Mouse (Mus musculus): ENCODE results near the gene Prl7a2. TPM values are rescaled to one million over a fixed set of nuclear protein-coding genes. Genes with fewer than 3 reads are reported as not detected.

The Prl7a2 gene
- not detected in 2 replicates for total RNA-seq (2017)

- ATAC-seq (replicated peaks in 1 of 2; ENCODE audit: insufficient read depth in 1 of 2, low FRiP score in 2 of 2, low TSS enrichment in 1 of 2, low read depth in 1 of 2, poor library complexity in 2 of 2, severe bottlenecking in 2 of 2) = no peak
Measured at GRCm38 (mm10) chr13:27667936-27668335, at the start of gene Prl7a2. Gene Prl7a2, minus strand, starts transcription at chr13:27668036.

- ATAC-seq (replicated peaks in 1 of 2; ENCODE audit: insufficient read depth in 1 of 2, low FRiP score in 2 of 2, low TSS enrichment in 1 of 2, low read depth in 1 of 2, poor library complexity in 2 of 2, severe bottlenecking in 2 of 2) = no peak
Measured at GRCm38 (mm10) chr13:27716636-27717035, 48.8 kb upstream of the Prl7a2 start, which contains the start of gene Prl7d1. Gene Prl7d1, minus strand, starts transcription at chr13:27716736.

- ATAC-seq (replicated peaks in 1 of 2; ENCODE audit: insufficient read depth in 1 of 2, low FRiP score in 2 of 2, low TSS enrichment in 1 of 2, low read depth in 1 of 2, poor library complexity in 2 of 2, severe bottlenecking in 2 of 2) = no peak
Measured at GRCm38 (mm10) chr13:27706521-27706920, 38.7 kb upstream of the Prl7a2 start.

GRCm38 (mm10) chr13:27660747-27661146 is 7.1 kb downstream of the Prl7a2 start:
- ATAC-seq (replicated peaks in 1 of 2; ENCODE audit: insufficient read depth in 1 of 2, low FRiP score in 2 of 2, low TSS enrichment in 1 of 2, low read depth in 1 of 2, poor library complexity in 2 of 2, severe bottlenecking in 2 of 2) = no peak

- no peak for ATAC-seq (replicated peaks in 1 of 2; ENCODE audit: insufficient read depth in 1 of 2, low FRiP score in 2 of 2, low TSS enrichment in 1 of 2, low read depth in 1 of 2, poor library complexity in 2 of 2, severe bottlenecking in 2 of 2)
Measured at GRCm38 (mm10) chr13:27642393-27642792, 25.4 kb downstream of the Prl7a2 start, which contains the start of gene Prl7a1. Gene Prl7a1, minus strand, starts transcription at chr13:27642493.

GRCm38 (mm10) chr13:27610482-27610881 is 57.4 kb downstream of the Prl7a2 start, which contains the start of gene Prl7b1:
Gene Prl7b1, minus strand, starts transcription at chr13:27610582.
- no peak for ATAC-seq (replicated peaks in 1 of 2; ENCODE audit: insufficient read depth in 1 of 2, low FRiP score in 2 of 2, low TSS enrichment in 1 of 2, low read depth in 1 of 2, poor library complexity in 2 of 2, severe bottlenecking in 2 of 2)

Other genes starting within 250 kb of the Prl7a2 start
- gene Prl8a6, start 229.3 kb downstream of the Prl7a2 start, total RNA-seq (2017) = not detected in 2 replicates
- not detected in 2 replicates for gene Prl8a8, start 154.8 kb downstream of the Prl7a2 start, total RNA-seq (2017)
- not detected in 2 replicates for gene Prl8a9, start 103.4 kb downstream of the Prl7a2 start, total RNA-seq (2017)
- gene Prl8a1, start 85.9 kb downstream of the Prl7a2 start, total RNA-seq (2017) = not detected in 2 replicates
- gene Prl7b1, start 57.5 kb downstream of the Prl7a2 start, total RNA-seq (2017) = not detected in 2 replicates
- gene Prl7a1, start 25.5 kb downstream of the Prl7a2 start, total RNA-seq (2017) = not detected in 2 replicates
- not detected in 2 replicates for gene Prl7d1, start 48.7 kb upstream of the Prl7a2 start, total RNA-seq (2017)
- gene Prl7c1, start 112.8 kb upstream of the Prl7a2 start, total RNA-seq (2017) = not detected in 2 replicates
- not detected in 2 replicates for gene Prl2a1, start 133.6 kb upstream of the Prl7a2 start, total RNA-seq (2017)
- gene Prl2c1, start 181.3 kb upstream of the Prl7a2 start, total RNA-seq (2017) = not detected in 2 replicates

Measured in hematopoietic stem cell, adult 5-6 weeks (primary cell).